Mouse (Mus musculus): ENCODE data around the gene Rora. TPM values are rescaled to one million over a fixed set of nuclear protein-coding genes. Genes with fewer than 3 reads are reported as not detected.

Gene Rora
- polyA plus RNA-seq, 1 experiment, result not detected

DNA sequence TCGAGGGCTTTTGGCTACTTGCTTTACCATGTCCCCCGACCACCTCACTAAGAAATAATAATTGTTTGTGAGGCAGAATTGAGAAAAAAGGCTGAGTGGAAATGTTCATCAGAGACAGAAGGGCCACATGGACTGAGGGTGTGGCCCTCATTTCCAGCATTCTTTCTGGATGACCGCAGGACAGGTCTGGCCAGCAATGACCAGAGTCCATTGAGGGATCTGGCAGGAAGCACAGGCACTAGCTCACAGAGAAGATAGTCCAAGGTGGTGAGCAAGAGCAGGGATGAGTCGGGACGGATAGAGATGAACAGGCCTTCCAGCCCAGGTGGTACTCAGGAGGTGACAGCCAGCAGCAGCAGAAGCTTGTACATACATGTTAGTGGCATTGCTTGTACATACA is 501.1 kb downstream of the Rora start:
- TF ChIP-seq GATA1 (IDR thresholded peaks at IDR 0.05; ENCODE audit: low read length), result no peak

DNA sequence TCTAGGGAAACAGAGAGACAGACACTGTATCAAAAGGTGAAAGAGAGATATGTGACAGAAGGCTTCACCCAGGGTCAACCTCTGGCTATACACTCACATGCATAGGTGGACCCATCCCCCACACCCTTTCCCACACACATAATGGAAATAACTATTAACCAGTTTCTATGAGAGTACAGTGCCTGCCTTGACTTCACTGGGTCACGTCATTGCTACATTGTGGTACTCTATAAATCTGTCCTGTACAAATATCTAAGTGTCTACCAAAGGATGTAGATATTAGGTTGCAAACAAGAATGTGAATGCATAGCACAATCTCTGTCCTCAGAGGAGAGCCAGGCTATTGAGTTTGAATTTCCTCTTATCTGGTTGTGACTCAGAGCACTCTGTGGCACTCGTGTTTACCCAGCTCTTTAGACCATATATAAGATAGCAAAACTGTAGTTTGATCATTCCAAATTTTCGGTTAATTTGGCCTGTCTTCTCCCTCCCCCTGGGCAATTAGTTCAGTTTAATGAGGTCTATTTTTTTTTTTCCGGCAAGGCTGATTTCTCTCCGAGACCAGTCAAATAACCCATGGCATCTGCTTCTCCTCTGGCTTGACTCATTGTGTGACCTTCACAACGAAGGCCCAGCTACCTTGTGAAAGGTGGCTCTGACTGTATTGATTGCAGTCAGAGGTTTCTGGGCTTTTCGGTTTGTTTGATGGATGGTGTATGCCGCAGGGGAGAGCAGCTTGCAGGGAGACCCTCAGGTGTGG is 502.4 kb downstream of the Rora start:
- TF ChIP-seq GATA1 (IDR thresholded peaks at IDR 0.05; ENCODE audit: low read length), result no peak

DNA sequence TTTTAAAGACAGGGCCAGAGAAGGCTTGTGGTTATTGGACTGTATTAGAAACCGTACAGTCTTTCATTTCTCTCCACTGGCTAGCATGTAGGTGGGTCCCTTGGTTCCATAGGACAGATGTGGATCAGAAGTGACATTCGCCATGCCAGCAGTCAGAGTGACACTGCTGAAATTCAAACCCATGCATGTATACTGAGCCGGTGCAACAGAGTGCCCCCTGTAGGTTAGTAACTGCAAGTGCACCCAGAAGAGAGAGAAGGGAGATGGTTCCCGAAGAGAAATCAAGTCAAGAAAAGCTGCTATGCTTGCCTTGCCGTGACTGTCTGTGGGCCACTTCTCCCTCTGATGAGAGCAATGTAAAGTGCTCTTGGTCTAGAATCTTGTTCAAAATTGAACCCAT is 507.2 kb downstream of the Rora start:
- no peak for TF ChIP-seq GATA1 (IDR thresholded peaks at IDR 0.05; ENCODE audit: low read length)

DNA sequence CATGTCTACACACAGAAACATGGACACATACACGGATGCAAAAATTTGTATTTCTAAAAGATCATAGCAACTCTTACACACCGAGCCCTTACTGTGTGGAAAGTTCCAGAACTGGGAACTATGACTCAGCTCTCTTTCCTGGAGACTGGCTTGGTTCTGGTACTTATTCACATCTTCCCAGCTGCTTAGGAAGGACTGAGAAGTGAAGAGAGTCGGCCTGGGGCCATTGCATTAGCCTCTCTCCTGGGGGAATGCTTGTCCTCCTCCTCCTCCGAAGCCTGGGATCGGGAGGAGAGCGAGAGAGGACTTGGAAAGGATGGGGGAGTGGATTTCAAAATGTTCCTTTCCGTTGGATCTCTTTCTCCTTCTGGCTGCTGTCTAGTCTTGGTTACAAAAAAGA is 511.1 kb downstream of the Rora start:
- TF ChIP-seq GATA1 (IDR thresholded peaks at IDR 0.05; ENCODE audit: low read length), result no peak

DNA sequence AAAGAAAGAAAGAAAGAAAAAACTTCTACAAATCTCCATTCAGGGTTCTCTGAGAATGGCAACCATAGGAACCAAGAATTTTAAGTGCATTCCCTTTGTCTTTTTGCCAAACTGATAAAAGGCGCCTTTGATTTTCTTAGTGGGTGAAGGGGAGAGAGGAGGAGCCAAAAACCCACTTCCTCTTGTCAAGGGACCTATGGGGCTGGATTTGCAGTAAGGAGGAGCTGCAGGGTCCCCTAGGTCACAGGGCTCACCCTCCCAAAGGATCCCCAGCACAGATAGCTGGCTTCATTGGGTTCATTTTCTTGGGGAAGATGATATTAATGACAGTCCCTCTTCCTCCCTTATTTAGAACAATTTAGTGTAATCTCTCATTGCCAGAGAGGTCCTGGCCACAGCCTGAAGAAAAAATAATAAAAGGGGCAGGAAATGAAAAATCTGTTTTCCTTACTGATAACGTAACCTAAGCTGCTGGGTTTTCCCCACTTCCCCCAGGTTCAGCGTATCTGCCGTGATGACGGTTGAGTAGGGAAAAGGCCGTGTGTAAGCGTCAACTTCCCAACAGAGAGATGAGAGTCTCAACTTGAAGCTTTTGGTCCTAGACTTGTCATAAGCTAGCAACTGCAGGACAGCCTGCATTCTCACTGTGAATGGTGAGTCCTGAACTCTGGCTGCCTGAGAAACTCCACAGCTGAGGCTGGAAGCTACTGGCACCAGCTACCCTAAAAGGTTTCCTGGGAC is 511.7 kb downstream of the Rora start:
- no peak for TF ChIP-seq GATA1 (IDR thresholded peaks at IDR 0.05; ENCODE audit: low read length)

DNA sequence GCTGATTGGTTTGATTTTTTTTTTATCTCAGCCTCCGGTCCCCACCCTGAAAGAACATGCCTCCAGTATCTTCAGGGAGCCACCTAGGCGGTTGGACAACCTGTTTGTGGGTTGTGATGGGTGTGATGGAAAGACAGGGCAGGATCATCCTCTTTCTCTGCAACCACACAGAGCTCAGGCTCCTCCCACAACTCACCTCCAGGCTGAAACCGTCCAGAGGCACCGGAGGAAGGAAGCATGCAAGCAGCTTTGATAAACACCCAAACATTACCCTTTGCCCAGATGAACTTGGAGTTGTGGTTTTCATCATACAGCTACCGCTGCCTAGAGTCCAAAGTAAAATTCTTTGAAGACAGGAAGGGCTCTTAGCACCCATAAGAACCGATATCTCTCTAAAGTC is 520.5 kb downstream of the Rora start:
- no peak for TF ChIP-seq GATA1 (IDR thresholded peaks at IDR 0.05; ENCODE audit: low read length)

DNA sequence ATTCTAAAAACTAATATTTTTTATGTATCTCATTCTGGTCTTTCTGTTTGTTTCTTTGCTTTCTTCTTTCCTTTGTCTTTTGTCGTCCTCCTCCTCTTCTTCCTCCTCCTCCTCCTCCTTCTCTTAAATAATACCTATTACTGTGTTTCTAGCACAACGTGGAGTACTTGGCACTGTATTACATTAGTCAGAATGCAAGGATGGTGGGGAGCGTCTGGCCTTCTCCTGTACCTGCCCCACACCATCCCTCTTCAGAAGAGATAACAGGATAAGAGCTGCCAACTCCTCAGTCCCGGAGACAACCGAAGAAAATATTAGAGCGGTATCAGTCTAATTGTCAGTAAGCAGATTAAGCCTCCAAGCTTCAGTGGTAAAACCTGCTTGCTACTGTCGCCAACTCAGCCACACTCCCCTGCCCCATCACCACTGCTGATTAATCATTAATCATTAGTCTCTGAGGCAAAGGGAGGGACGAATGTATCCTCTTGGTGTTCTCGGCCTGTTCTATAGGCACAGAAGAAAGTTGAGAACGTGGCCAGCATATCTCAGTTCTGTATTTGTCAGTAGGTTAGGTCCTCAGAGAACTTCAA is 521.0 kb downstream of the Rora start:
- TF ChIP-seq GATA1 (IDR thresholded peaks at IDR 0.05; ENCODE audit: low read length), result no peak

DNA sequence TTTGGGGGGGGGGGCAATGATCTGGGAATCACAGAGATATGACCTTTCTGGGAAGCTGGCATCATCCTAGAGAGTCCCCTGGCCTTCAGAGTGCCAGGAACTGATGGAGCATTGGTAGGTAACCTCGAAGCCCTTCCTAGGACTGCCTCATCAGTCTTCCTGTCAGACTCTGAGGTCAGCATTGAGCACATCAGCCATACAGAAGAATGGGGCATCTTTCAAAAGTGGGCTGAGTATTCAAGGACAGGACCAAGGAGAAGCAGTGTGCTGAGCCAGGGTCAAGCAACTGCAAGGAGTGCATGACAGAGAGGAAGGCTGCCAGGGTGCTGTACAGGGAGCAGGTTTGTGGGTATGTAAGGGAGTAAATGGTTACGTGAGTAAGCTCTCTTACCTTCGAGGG is 523.4 kb downstream of the Rora start:
- no peak for TF ChIP-seq GATA1 (IDR thresholded peaks at IDR 0.05; ENCODE audit: low read length)

DNA sequence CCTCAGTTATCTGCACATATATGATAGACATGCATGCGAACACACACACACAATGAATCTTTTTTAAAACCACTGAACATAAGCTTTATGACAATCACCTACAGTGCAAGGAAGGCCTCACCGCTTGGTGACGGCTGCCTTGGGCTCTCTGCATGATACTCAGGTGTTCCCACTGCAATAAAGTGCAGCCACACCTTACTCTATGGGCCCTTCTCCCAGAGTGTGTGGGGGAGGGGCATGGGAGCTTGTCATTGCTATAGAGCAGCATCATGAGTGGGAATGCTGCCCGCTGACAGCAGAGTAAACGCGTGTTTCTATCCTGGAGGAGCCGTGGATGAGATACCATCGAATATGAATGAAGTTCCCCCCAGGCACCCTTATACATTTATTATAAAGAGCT is 525.6 kb downstream of the Rora start:
- TF ChIP-seq GATA1 (IDR thresholded peaks at IDR 0.05; ENCODE audit: low read length), result no peak

DNA sequence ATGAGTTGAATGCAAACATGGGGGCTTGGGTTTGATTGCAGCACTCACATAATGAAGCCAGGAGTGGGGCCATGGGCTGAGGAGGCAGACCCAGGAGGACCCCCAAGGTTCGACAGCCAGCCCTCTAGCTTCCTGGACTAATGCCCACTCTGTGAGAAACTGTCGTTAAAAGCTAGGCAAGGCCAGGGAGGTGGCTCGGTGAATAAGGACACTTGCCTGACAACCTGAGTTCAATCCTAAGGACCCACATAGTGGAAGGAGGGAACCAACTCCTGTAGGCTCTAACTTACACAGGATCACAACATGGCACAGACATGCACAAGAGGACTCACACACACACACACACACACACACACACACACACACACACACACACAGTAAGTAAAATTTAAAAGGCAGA is 527.4 kb downstream of the Rora start:
- no peak for TF ChIP-seq GATA1 (IDR thresholded peaks at IDR 0.05; ENCODE audit: low read length)

DNA sequence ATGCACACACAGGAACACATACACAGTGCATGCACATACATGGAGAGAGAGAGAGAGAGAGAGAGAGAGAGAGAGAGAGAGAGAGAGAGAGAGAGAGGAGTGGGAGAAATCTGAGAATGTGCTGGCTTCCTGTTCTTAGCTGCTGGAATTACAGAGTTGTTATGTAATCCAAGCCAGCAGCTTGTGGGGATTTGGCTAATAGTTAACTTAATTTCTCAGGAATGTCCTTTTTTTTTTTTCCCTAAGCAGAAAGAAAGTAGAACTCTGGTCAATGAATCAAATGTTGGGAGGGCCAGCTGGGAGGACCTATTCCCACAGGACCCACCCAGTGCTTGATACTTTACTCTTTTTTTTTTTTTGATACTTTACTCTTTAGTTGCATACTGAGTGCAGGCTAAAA is 527.8 kb downstream of the Rora start:
- TF ChIP-seq GATA1 (IDR thresholded peaks at IDR 0.05; ENCODE audit: low read length), result no peak

DNA sequence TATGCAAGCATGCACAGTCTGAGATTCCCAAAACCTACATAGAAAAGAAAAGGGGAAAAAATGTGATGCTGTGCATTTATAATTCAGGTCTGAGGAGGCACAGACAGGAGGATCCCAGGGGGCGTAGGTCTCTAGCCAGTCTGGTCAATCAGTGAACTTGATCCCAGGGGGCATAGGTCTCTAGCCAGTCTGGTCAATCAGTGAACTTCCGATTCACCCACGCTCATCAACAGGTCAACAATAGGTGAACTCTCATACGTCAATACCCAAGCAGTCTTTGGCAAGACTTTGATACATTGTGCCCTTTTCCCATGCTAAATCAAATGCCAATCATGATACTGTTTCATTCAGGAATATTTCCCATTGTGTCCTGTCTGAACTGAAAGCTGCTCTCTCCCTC is 530.3 kb downstream of the Rora start:
- no peak for TF ChIP-seq GATA1 (IDR thresholded peaks at IDR 0.05; ENCODE audit: low read length)

DNA sequence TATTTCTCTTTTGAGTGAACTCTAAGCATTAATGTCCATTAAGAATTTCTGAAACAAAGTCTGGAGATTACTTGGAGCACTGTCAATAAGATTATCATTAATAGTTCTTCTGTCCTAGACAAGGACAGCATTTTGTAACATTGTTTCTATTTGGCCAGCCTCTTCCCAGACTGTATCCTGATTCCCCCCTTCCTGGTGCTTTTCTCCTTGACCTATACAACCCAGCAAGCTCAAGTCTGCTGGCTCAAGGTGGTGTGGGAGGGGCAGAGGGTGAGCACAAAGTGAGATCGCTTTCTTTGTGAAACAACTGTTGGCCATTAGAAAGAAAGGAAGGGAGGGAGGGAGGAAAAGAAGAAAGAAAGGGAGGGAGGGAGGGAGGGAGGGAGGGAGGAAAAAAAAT is 537.1 kb downstream of the Rora start:
- no peak for TF ChIP-seq GATA1 (IDR thresholded peaks at IDR 0.05; ENCODE audit: low read length)

DNA sequence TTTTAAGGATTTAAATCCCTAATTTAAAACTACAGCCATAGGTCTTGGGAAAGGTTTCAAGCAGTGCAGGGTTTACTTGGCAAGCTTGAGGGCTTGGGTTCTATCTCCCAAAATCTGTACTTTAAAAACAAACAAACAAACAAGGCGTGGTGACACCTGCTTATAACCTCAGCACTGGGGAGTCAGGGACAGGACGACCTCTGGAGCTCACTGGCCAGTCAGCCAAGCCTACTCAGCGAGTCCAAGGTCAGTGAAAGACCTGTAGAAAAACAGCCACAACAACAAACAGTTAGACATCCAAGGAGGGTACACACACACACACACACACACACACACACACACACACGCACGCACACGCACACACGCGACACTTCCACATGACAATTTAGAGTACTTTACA is 538.9 kb downstream of the Rora start:
- no peak for TF ChIP-seq GATA1 (IDR thresholded peaks at IDR 0.05; ENCODE audit: low read length)

DNA sequence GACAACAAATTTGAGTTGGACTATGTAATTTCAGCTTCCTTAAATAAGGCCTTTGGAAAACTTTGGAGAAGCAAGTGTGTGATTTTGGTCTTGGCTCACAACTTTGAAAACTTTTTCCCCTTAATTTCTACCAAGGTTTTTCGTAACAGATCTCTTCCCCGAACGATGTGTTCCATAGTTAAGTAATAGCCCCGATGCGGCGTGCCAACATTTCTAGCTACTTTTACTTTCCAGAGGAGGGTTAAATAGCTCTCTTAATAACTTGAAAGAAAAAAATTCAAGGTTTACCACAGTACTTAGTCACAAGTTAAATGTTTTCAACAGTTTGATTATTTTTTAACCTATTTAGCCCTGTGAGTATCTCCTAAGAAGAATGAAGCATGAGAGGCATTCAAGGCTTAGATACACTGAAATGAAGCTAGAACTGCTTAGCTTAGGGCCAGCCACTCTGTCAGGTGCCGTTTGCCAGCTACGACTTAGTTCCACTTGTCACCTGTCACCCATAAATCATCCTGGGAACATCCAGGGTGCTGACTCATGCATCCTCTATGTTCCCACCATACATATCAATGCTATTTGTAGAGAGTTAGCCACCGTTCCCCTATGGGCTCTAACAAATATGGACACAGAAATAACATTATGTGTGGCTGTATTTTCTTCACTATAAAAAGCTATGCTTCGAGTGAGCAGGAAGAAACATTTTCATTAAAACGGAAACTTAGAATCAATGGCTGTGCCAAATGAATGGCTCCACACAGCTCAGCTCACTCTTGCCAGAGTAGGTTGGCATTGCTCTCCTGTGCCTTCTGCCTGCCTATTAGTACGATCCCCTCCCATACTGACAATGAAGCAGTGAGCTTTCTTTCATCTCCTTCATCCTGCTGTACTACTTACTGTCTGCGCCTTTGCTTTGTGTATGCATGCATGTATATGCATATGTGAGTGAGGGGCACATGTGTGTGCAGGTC is 541.3 kb downstream of the Rora start:
- TF ChIP-seq GATA1 (IDR thresholded peaks at IDR 0.05; ENCODE audit: low read length), result no peak

DNA sequence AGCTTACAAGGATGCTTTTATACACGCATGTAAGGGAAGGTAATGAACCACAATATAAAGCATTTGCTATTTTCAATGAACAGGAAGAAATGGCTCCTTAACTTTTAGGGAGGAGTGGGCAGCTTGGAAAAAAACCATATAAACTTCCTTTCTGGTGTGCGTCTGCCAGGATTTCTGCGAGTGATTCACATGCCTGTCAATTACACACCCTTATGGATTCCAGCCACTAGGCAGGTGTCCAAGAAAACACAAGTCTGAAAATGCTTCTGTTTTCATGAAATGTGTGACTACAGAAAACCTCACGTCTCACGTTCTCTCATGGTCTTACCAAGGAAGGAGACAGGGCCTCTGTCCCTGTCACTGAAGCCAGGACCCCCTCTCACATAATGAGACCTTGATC is 560.2 kb downstream of the Rora start:
- TF ChIP-seq GATA1 (IDR thresholded peaks at IDR 0.05; ENCODE audit: low read length), result no peak

All from G1E-ER4 (cell line).